Mouse (Mus musculus) spleen, adult 2 months (tissue): ENCODE measurements around the gene Prkaa2. TPM values are rescaled to one million over a fixed set of nuclear protein-coding genes. Genes with fewer than 3 reads are reported as not detected.

Experiments
- DNase-seq, 2 experiments: peaks; one replicate each; pipeline versions ENCODE4 v3.0.0 to v3.0.0-alpha.2; 2012 to 2021; ENCODE audit warnings: low spot score in 2 of 2, low read depth in 1 of 2
- H3K27ac ChIP-seq: fragments of 200-500 bp; 2 replicates; pipeline ENCODE4 v1.5.1; 2012; ENCODE audit warnings: low read length, inconsistent platforms; ENCODE audit not compliant: insufficient read depth
- H3K27me3 ChIP-seq: fragments of 200-500 bp; 2 replicates; pipeline ENCODE4 v1.6.1; 2012; ENCODE audit warnings: mild to moderate bottlenecking, moderate library complexity, low read length, inconsistent platforms; ENCODE audit not compliant: control insufficient read depth, insufficient read depth
- H3K36me3 ChIP-seq: fragments of 200-500 bp; 2 replicates; pipeline ENCODE4 v1.6.1; 2012; ENCODE audit warnings: mild to moderate bottlenecking, low read length, inconsistent platforms; ENCODE audit not compliant: control insufficient read depth, insufficient read depth
- H3K4me1 ChIP-seq: fragments of 200-500 bp; 2 replicates; pipeline ENCODE4 v1.6.1; 2011; ENCODE audit warnings: inconsistent platforms; ENCODE audit not compliant: control insufficient read depth, insufficient read depth, insufficient read length
- H3K4me3 ChIP-seq: fragments of 200-500 bp; 2 replicates; pipeline ENCODE4 v1.5.1; 2011; ENCODE audit warnings: mild to moderate bottlenecking, inconsistent platforms; ENCODE audit not compliant: insufficient read depth, insufficient read length; ENCODE audit errors: extremely low read depth
- CTCF ChIP-seq: fragments of 200-500 bp; IDR thresholded peaks from 2 replicates; pipeline ENCODE4 v1.5.1; 2011; ENCODE audit warnings: mild to moderate bottlenecking, inconsistent platforms; ENCODE audit not compliant: insufficient read depth, insufficient read length, insufficient replicate concordance; ENCODE audit errors: extremely low read depth
- POLR2A ChIP-seq: fragments of 200-500 bp; IDR thresholded peaks from 2 replicates; pipeline ENCODE4 v1.6.1; 2011; ENCODE audit warnings: low read depth, low read length, inconsistent platforms
- WGBS: fragments of 180-500 bp; shearing (Covaris S2); methylation state at CpG from one replicate; pipeline ENCODE4 v1.1.7; 2018; 5-methylcytosine and 5-hydroxymethylcytosine counted together
- polyA plus RNA-seq: library from polyadenylated mRNA; depleted of rRNA; stranded (reverse); fragments of >200 nt; gene quantifications from 2 replicates; pipeline ENCODE4 v1.2.3, GENCODE M21; 2012; rRNA removed

Gene Prkaa2
- polyA plus RNA-seq, 1 experiment, result 0.14 TPM

DNA sequence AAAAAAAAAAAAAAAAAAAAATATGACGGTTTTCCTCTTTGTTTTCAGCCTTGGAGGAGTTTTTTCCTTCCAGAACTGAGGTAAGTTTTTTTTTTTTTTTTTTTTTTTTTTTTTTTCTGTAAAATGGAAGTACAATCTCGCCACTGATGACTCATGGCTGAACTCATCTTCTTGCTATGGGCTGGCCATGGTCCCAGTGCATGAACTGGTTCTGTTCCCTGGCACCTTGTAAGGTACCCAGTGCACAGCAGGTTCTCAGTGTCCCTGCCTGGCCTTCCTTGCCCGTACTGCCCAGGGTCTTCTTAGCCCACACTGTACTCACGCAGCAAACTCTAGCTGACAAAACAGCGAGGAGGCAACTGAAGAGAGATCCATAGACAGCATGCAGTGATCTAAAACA lies 121.6 kb downstream of the Prkaa2 start:
- DNase-seq, result no peak
- H3K4me1 ChIP-seq, result no peaks in the 10 kb centered on the region
- H3K4me3 ChIP-seq, result no peak overlapping the region
- H3K27ac ChIP-seq, result no peak overlapping the region
- 71% methylated on average over 5 of the region's 5 CpGs for WGBS
- H3K27me3 ChIP-seq, result no peaks in the 10 kb centered on the region
- TF ChIP-seq POLR2A (no peak), CTCF (no peak)
- no peaks in the 10 kb centered on the region for H3K36me3 ChIP-seq

DNA sequence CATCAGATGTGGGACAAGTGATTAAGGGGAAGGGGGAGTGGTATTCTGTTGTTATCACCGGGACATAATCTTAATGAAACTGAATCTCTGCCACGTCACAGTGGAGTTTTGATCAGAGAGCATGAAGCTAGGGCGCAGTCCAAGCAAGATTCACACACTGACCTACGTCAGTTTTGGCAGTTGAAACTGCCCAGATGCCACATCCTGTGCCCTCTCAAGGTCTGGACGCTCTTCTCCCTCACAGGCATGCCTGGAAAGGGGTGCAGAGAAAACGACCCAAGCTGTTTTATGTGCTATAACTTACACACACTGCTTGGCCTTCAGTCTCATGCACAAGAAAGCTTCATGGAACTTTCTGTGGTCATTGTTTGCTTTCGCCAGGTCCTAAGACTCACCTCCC lies 122.1 kb downstream of the Prkaa2 start:
- H3K27ac ChIP-seq, result no peak overlapping the region
- H3K4me3 ChIP-seq, result no peak overlapping the region
- no peaks in the 10 kb centered on the region for H3K27me3 ChIP-seq
- TF ChIP-seq CTCF (no peak), POLR2A (no peak)
- no peaks in the 10 kb centered on the region for H3K36me3 ChIP-seq
- WGBS, result 56% methylated on average over 7 of the region's 7 CpGs
- DNase-seq, result no peak
- no peaks in the 10 kb centered on the region for H3K4me1 ChIP-seq

DNA sequence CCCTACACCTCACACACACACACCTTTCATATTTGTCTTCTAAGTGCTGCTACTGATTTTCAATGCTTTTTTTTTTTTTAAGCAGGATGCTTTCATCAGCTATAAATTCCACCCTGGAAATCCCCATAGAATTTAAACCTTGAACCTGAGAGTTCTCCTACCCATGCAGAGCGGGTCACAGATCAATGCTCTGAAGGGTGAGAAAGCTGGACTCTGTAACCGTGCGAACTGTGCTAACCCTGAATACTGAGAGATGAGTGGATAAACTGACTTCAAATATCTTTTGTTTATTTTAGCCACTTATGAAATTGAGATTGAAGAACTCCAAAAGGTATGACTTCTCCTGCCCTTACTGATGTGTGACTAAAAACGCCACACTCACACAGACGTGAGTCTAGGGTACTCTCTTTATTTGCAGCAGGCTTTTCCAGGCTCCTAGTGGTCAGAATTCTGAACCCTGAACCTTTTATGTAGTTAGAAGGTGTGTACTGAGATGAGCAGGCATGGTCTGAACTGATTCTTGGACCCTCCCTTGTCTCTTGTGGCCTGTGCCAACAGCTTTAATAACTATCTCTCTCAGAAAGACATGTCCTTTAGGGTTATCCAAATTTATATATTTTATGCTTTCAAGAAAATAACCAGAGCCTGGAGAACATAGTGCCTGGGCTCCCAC lies 123.6 kb downstream of the Prkaa2 start:
- WGBS, result 87% methylated on average over 5 of the region's 5 CpGs
- no peak for DNase-seq
- no peak overlapping the region for H3K27ac ChIP-seq
- TF ChIP-seq POLR2A, result no peak
- no peak for TF ChIP-seq CTCF
- H3K4me3 ChIP-seq, result no peak overlapping the region
- H3K27me3 ChIP-seq, result no peaks in the 10 kb centered on the region; the same call in 1 of the 2 replicates
- H3K4me1 ChIP-seq, result no peaks in the 10 kb centered on the region
- H3K36me3 ChIP-seq, result no peaks in the 10 kb centered on the region

Other genes with a start within 250 kb of the Prkaa2 start
- 0.04 TPM in 1 of 2 replicates, not detected in the other for gene C8a, start 233.5 kb downstream of the Prkaa2 start, polyA plus RNA-seq
- 0.05 TPM in 2 replicates for gene Fyb2, start 196.4 kb downstream of the Prkaa2 start, polyA plus RNA-seq
- 24.8 and 29.0 TPM in 2 replicates for gene Plpp3, start 47.5 kb upstream of the Prkaa2 start, polyA plus RNA-seq